8 mouse cellular contexts compared by ENCODE assay signal in genomic region chr11:98729119-98729588, GRCm38 (mm10). TPM values are rescaled to one million over a fixed set of nuclear protein-coding genes. Genes with fewer than 3 reads are reported as not detected.
DNase-seq lines count a peak whose midpoint lies in the region; ATAC-seq and TF ChIP-seq lines count a peak whose summit lies in the region.

Gene Med24, minus strand, starts transcription at chr11:98729435.

- peak within 1 kb of the TSS; percentile 82 for H3K27ac ChIP-seq in forebrain, embryonic 14.5 days (ENCODE audit: low read depth, low read length)
- H3K27ac ChIP-seq in neural tube, embryonic 15.5 days (replicated peaks) = peak within 1 kb of the TSS; percentile 87

- H3K27me3 ChIP-seq in G1E (ENCODE audit: insufficient read depth, low read length) = peaks cover 13% of the 10 kb centered on the region
- no peaks in the 10 kb centered on the region for H3K27me3 ChIP-seq in forebrain, embryonic 14.5 days (replicated peaks; ENCODE audit: control insufficient read depth, insufficient read depth, low read length)
- no peaks in the 10 kb centered on the region for H3K27me3 ChIP-seq in neural tube, embryonic 15.5 days (replicated peaks)

- peak within 1 kb of the TSS; percentile 66 for H3K9ac ChIP-seq in forebrain, embryonic 14.5 days (ENCODE audit: low read length)
- H3K9ac ChIP-seq in neural tube, embryonic 15.5 days (replicated peaks) = peak within 1 kb of the TSS; percentile 64

- peak within 1 kb of the TSS; percentile 79 for H3K4me3 ChIP-seq in G1E (ENCODE audit: low read depth, low read length)
- H3K4me3 ChIP-seq in forebrain, embryonic 14.5 days (ENCODE audit: low read depth, low read length) = peak within 1 kb of the TSS; percentile 50
- peak within 1 kb of the TSS; percentile 71 for H3K4me3 ChIP-seq in neural tube, embryonic 15.5 days (replicated peaks)

- peak within 1 kb of the TSS; percentile 66 for H3K4me2 ChIP-seq in forebrain, embryonic 14.5 days (ENCODE audit: low read length)
- peak within 1 kb of the TSS; percentile 78 for H3K4me2 ChIP-seq in neural tube, embryonic 15.5 days

- peak; percentile 87 for DNase-seq in G1E (ENCODE audit: low spot score)
- DNase-seq in forebrain, embryonic 14.5 days (ENCODE audit: low spot score) = peak; percentile 98
- peak; percentile 77 to 83 for DNase-seq in heart, postnatal 14 days
- DNase-seq in layer of hippocampus, adult 11-12 months (ENCODE audit: low spot score) = peak; percentile 93
- DNase-seq in lung, adult 18-20 months = peak; percentile 92 to 93
- peak; percentile 77 for DNase-seq in thymus, postnatal 10 days (ENCODE audit: low spot score in 2 of 2)

- no peak for TF ChIP-seq CTCF in G1E (IDR thresholded peaks at IDR 0.05; ENCODE audit: low read depth, low read length)

- peaks cover 39% of the 10 kb centered on the region for H3K36me3 ChIP-seq in G1E (replicated peaks)
- peaks cover 28% of the 10 kb centered on the region for H3K36me3 ChIP-seq in forebrain, embryonic 14.5 days (ENCODE audit: control insufficient read depth, insufficient read depth, low read length)
- peaks cover 34% of the 10 kb centered on the region for H3K36me3 ChIP-seq in neural tube, embryonic 15.5 days

- 0% methylated on average over 16 of the region's 16 CpGs for WGBS in forebrain, embryonic 14.5 days
- 0% methylated on average over 16 of the region's 16 CpGs for WGBS in neural tube, embryonic 15.5 days

- intact Hi-C loops in heart, postnatal 14 days (cut with DNase I) = no loop called here

- H3K9me3 ChIP-seq in G1E (replicated peaks) = peaks cover 2% of the 10 kb centered on the region
- H3K9me3 ChIP-seq in forebrain, embryonic 14.5 days (replicated peaks; ENCODE audit: control insufficient read depth, low read length) = no peaks in the 10 kb centered on the region; the same call in 1 of the 2 replicates
- H3K9me3 ChIP-seq in neural tube, embryonic 15.5 days (replicated peaks) = no peaks in the 10 kb centered on the region

- ATAC-seq in G1E (ENCODE audit: extremely low read depth, insufficient number of reproducible peaks, low FRiP score, poor library complexity, severe bottlenecking) = peak; percentile 98
- peak; percentile 97 for ATAC-seq in cerebellum, adult (ENCODE audit: insufficient number of reproducible peaks, low FRiP score, low TSS enrichment)
- peak; percentile 97 for ATAC-seq in forebrain, embryonic 14.5 days
- peak; percentile 93 for ATAC-seq in neural tube, embryonic 15.5 days (ENCODE audit: low FRiP score)

- H3K4me1 ChIP-seq in G1E (ENCODE audit: insufficient read depth, low read depth, low read length) = peaks cover 26% of the 10 kb centered on the region
- H3K4me1 ChIP-seq in forebrain, embryonic 14.5 days (ENCODE audit: control insufficient read depth, insufficient read depth, low read length) = peaks cover 8% of the 10 kb centered on the region
- peaks cover 17% of the 10 kb centered on the region for H3K4me1 ChIP-seq in neural tube, embryonic 15.5 days

RNA-seq across cellular contexts. Expression of gene Med24, which starts in this region (rescaled TPM):
- total RNA-seq in G1E (2014; fragmentation: Nextera tagmentation) (55.8 and 95.6 TPM in 2 replicates), G1E (2017) (37.8 and 39.7 TPM in 2 replicates)
- 83.8 and 109 TPM in 2 replicates for polyA plus RNA-seq in G1E (2012)
- 76.0 and 85.9 TPM in 2 replicates for polyA plus RNA-seq in forebrain, embryonic 14.5 days (2014; fragmentation: Nextera tagmentation; extraction: Ambion mirVana)
- 10 to 100 TPM; 49.5 to 49.8 TPM for total RNA-seq in heart, postnatal 14 days (2021)
- polyA plus RNA-seq in neural tube, embryonic 15.5 days (2015; fragmentation: Nextera tagmentation; extraction: Ambion mirVana) = 59.6 and 60.9 TPM in 2 replicates

Comparison
In these comparisons a context has a peak if more than half of its experiments do, and no peak if none do; other contexts are left out.
1. Peak in every context shown above with its lines: DNase-seq, ATAC-seq, H3K4me3 ChIP-seq and H3K27ac ChIP-seq.